Mouse (Mus musculus): ENCODE measurements around the gene Tas1r1.
A peak's percentile ranks its signal among the peaks of the same experiment; 100 is the strongest.

Gene Tas1r1

DNA sequence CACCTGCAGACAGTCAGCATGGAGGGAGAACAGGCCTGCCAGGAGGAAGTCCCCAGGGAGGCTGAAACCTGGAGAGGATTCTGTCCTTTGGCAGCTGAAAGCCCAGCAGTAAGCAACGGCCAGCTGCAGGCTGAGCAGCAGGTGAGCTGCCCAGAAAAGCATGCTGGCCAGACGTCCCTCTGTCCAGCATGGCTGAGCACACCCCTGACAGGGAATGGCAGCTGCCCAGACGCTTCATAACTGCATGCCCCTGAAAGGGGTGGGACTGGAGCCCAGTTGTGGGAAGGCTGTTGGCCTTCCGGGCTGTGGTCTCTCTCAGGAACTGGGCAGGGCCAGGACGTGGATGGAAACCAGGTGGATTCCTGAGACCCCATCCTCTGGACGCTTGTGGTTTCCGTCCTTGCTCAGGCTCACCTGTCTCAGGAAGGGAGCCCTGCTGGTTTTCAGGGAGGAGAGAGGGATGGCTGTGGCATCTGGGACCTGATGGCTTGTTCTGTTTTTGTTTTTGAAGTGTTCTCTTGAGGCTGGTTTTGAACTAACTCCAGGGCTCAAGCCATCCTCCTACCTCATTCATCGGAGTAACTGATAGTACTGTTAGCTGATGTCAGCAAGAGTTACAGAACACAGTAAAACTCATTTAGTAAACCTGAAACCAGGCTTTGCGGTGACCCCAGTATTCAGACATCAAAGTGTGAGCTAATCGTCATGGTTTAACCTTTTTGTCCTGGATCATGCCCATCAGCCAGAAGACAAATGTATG, at the start of gene Tas1r1:
Gene Tas1r1, minus strand, starts transcription at position 344 of the 760 bp plus-strand sequence.
- DNase-seq (ENCODE audit: low spot score in 2 of 2): no peak

DNA sequence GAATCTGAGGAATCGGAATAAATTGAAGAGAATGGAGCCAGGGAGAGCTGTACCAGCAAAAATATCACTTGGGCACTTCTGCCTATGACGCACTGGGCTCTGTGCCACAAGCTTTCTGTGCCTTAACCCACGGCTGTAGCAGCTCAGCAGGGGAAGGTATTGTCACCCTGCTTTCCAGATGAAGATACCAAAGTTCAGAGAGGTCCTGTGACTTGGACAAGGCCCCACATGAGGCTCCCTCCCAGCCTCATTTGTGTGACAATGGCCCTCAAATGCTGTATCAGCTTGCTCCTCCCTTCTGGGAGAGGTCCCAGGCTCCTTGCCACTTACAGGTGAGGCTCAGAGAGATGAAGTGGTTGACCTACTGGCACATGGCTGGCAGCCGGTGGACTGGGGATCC, 49.8 kb upstream of the Tas1r1 start:
- DNase-seq (ENCODE audit: low spot score in 2 of 2): peak in 1 of 2 experiments; percentile 69

DNA sequence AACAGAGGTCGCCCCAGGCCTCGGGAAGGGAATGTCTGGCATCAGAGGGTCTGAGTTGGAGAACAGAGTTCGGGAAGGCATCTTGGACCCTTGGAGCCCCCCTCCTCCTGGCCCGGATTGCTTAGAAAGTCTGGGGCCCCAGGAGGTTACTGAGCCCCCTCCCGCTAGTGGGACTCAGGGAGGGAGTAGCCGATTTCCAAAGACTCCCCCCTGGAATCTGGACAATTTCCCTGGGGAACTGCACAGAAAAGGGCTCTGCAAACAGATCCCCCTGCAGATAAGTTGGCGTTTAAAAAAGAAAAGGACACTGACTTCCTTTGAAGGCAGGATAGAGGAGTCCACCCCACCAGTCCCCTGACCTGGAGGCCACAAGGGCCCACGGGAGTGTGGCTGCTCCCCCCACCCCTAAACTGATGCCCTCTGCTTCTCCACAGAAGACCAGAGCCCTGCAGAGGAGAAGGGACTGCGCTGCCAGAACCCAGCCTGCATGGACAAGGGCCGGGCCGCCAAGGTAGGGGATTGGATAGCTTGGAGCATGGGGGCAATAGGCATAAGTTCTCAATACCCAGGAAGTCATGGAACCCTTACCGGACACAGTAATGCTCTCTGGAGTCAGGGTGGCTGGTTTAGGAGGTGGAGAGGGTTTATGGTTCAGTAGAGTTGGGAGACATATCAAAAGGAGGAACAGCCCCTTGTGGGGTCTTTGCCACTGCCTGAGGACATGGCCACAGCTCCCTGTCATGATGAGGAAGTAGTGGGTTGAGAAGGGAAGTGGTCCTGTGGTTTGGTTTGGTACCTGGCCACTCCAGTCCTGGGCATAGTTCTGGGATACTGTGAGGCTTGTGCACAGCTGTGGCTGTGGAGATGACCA, 49.1 kb upstream of the Tas1r1 start:
- no peak for DNase-seq (ENCODE audit: low spot score in 2 of 2)

DNA sequence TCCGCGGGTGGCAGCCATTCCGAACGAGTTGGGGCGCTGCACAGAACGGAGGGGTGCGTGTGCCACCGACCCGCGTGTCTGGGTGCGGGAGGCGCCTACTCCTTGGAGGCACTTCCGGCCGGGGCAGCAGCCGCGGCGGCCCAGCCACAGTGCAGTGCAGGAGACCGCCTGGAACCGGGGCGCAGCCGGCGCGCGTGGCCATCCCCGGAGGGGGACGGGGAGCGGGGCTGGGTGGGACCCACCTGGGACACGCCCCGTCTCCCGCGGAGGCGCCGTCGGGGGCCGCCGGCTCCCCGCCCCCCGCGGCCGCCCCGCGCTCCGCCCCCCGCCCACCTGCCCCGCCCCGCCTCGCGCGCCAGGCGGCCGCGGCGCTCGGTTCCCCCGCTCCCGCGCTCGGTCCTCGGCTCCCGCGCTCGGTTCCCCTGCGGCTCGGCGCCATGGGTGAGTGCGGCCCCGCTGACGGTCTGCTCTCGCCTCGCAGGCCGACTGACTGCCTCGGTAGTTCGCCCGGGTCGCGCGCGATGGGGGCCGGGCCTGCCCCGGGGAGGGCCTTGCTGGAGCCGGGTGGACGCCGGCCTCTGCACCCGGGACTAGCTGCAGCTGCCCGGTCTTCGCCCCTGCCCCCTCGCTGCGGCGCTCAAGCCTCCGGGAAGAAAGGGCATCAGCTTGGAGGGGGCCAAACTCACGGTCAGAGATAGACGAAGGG, 48.3 kb upstream of the Tas1r1 start:
- DNase-seq (ENCODE audit: low spot score in 2 of 2): peak in 1 of 2 experiments; percentile 42

DNA sequence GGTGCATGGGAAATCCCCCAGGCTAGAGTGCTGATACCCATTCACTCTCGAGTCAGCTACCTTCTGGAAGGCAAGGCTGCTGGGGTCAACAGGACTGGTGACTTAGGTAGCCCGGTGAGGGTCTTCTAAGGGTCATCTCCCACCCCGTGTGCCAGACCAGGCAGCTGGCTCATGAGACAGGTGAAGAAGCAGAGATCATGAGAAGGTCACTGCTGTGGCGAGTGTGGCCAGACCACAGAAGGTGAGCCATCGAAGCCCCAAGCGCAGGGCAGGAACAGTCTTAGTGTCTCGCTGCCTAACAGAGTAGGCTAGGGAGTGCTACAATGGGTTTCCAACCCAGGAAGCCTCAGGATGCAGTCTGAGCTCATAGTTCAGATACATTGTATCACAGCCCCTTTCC, 46.2 kb upstream of the Tas1r1 start:
- no peak for DNase-seq (ENCODE audit: low spot score in 2 of 2)

DNA sequence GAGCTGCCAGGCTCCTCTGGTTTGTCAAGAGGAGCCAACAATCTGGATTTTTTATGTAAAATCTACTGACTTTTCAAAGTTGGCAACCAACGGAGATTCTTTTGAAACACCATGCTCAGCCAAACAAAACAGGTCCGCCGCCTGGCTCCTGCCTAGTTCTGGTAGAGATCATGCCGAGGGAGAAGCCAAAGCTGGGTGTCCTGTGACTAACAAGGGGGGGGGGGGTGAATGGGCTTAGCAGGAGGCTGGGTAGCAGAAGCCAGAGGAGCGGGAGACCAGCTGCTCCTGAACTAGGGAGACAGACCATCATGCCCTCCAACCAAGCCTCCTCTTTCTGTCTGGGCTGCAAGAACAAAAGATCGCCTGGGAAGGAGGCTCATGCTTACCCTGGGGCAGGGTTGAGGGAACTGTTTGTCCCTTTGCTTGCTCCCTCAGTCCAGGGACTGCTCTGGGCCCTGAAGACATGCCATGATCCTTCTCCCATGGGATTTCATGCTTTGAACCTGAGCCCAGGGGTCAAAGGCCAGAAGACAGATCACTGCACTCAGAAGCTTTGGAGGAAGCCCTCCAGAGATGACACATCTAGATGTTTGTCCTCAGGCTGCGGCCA, 45.3 kb upstream of the Tas1r1 start:
- DNase-seq (ENCODE audit: low spot score in 2 of 2): no peak

DNA sequence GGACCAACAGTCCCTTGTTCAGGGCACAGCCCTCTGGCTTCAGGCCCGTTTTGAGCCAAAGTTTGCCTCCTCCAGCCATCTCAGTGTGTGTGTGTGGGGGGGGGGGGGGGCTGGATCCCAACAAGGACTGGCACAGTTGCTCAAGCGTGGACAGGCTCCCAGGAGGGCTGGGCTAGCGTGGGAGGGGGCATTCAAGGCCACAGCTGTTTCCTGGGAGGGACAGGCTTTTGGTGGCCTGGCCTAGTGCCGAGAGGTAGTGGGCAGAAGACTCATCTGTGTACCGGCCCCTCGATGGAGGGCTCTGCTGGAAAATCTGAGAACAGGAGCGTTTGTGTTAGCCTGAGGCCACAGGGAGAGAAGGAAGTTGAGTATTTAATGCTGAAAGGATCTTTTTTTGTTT, 41.6 kb upstream of the Tas1r1 start:
- no peak for DNase-seq (ENCODE audit: low spot score in 2 of 2)

DNA sequence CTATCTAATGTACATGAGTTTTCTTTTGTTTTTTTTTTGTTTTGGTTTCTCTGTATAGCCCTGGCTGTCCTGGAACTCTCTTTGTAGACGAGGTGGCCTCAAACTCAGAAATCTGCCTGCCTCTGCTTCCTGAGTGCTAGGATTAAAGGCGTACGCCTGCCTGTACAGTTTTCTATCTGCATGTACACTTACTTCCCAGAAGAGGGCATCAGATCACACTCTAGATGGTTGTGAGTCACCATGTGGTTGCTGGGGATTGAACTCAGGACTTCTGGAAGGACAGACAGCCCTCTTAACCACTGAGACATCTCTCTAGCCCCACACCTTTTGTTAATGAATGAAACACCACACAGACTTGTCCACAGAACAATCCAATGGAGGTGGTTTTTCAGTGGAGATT, 40.9 kb upstream of the Tas1r1 start:
- no peak for DNase-seq (ENCODE audit: low spot score in 2 of 2)

DNA sequence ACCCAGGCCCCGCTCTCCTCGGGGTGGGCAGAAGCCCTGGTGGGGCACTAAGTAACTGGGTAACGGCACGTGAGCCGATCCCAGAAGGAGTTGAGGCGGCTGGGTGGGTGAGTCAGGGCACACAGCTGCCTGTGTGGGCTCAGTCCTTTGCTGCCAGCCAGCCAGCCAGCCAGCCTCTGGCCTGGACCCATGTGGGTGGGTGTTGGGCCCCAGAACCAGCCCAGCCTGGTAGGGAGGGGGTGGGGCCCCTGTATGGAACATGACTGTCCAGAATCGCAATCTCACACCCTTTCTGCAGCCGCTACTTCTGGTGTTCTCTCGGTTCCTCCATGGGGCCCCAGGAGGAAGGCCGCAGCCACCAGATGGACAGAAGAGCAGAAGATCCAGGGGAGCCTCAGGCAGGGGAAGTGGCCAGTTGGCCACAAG, 39.8 kb upstream of the Tas1r1 start:
- peak in 1 of 2 experiments; percentile 47 for DNase-seq (ENCODE audit: low spot score in 2 of 2)

DNA sequence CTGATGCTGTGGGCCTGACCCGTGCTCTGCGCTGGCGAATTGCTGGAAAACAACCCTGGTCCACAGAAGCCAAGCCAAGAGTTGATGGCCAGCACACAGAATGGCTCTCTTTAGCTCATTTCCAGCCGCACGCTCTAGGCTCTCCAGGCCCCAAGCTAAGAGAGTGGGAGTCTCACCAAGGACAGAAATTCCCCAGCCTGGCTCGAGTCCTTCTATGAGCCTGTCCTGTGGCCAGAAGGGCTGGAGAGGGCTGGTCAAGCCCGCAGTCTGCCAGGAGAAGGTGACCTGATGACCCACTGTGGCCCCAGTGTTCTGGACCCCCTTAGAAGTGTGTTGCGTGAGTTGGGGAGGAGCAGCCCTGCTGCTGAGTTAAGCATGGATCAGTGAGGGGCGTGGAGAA, 38.8 kb upstream of the Tas1r1 start:
- DNase-seq (ENCODE audit: low spot score in 2 of 2): no peak

DNA sequence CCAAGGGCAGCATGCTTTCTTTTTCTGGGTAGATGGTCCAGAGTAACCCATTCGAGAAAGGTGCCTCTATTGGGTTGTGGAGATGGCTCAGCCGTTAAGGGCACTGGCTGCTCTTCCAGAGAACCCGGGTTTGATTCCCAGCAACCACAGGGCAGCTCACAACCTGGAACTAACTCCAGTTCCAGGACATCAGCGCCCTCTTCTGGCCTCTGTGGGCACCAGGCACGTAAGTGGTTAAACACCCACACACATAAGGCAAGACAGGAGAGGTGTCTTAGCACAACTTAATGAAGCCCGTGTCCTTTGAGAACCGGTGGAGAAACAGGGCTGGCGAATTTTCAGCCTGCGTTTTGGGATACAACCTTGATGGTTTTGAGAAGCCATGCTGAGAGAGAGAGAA, 36.2 kb upstream of the Tas1r1 start:
- DNase-seq (ENCODE audit: low spot score in 2 of 2): no peak

DNA sequence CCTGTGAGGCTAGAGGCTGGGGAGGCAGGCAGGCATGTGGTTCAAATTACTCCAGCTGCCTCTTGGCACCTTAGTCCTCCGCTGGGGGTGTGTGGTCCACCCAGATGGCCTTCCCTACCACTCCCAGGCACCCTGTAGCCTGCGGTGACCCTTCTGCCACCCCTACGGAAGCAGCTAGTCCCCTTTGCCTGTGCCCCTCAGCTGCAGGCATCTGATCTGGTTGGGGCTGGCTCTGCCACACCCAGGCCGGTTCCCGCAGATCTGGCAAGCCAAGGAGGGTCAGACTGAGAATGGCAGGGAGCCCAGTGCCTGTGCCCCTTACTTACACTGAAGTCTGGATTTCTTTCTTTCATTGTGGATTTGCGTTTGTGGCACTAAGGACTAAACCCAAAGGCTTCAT, 35.3 kb upstream of the Tas1r1 start:
- DNase-seq (ENCODE audit: low spot score in 2 of 2): no peak

DNA sequence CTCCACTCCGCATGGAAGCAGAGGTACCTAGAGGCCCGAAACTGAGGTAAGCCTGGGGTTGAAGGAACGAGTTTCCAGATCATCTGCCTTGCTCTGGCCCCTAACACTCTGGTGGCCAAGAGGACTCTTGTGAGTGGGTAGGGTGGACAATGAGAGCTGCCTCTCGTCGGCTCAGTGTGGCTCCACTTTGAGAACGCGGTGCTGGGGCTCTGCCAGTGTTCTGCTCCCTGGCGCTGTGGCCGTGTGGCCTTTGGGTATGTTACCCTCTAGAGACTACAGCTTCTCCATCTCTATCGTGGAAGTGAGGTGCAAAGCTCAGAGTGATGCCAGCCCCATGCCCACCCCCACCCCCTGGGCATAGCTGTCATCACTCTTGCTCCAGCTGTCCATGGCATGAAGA, 34.3 kb upstream of the Tas1r1 start:
- DNase-seq (ENCODE audit: low spot score in 2 of 2): no peak

DNA sequence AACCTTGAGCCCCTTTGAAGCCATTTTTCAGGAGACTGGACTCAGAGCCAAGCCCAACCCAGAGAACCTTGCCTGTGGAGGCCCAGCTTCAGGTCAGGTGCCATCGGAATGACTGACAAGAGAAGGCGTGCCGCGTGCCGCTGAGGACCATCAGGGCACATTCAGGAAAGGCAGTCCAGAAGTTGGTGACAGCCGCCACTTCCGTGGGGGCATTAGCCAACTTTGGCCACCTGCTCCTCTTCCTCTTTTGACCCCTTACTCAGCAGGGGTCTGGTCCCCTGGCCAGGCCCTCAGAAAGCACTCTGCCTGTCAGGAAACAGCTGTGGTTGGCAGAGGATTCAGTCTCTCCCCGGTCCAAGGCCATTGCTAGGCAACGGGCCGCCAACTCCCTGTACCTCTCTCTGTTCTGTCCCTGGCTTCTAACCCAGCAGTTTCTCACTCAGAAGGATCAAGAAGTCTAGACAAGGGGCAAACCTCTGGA, 33.8 kb upstream of the Tas1r1 start, which contains the start of gene Plekhg5:
Gene Plekhg5, plus strand, starts transcription at position 378 of the 481 bp plus-strand sequence.
- no peak for DNase-seq (ENCODE audit: low spot score in 2 of 2)

DNA sequence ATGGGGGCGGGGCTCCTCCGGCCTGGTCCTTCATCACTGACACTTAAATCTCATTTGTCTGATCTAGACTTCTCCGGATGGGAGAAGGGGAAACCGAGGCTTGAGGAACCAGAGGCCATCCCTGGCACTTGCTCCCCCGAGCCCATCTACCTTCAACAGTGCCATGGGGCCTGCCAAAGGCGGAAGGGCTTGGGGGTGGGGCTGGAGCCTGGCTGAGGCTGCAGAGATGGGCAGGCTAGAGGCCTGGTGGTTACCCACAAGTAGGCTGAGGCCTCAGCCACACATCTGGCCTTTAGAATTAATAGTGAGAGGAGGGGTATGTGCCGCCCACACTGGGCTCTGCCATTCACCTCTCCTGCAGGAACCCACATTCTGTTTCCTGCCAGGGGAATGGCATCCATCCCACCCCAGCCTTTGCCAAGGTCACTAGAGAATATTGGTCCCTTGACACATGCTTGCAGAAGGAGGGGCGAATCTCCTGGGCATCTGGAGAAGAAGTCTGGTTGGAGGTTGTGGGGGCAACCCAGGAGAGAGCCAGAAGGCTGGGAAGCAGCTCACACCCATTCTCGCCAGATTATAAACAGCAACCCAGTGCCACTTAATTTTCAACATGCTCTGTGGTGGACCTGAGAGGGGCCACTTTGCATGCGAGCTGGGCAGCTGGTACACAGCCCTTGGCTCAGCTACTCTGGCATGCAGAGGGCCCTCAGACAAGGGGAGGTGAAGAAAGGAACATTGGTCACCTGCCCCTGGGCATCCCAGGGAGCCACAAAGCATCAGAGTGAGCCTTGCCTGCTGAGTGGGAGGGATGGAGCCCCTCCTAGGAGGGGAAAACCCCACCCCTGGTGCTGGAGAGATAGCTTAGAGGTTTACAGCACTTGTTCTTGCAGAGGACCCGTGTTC, 32.4 kb upstream of the Tas1r1 start:
- no peak for DNase-seq (ENCODE audit: low spot score in 2 of 2)

DNA sequence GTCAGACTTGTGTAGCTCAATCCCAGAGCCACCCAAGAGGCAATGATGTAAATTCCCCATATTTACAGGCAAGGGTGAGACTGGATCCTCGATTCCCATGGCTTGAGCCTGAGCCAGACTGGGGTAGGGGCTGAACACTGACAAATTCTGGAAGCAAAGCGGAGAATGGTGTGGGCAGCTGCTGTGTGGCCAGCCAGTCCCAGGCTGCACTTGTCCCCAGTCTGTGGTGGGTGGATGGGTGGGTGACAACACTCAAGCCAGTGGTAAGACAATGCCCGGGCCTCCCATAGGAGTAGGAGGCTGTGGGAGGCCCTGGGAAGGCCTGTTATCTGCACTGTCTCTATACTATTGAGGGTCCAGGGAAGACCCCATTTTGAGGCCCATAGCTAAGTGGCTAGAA, 30.9 kb upstream of the Tas1r1 start:
- DNase-seq (ENCODE audit: low spot score in 2 of 2): no peak

DNA sequence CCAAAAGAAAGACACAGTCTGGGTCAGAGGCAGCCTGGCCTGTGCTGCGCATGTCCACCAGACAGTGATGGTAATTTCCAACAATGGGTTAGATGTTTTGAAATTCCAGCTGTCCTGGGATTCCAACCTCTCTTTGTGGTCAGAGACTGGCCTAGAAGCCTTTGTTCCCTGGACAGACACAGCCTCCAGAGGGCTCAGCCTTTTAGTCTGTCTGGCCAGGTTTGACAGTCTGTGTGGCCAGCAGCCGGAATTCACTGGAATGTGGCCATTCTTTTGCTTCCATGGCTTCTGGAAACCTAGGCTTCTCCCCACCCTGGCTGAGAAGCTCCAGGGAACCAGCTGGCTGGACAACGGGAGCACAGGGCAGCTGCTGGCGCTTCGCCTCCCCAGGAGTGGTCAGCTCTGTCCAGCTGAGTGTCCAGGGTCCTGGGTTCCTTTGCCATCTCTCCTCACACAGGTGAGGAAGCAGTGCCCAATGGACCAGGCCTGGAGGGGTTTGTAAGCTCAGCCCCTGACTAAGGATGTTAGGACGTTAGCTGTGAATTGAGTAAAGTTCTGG, 29.9 kb upstream of the Tas1r1 start:
- DNase-seq (ENCODE audit: low spot score in 2 of 2): no peak

DNA sequence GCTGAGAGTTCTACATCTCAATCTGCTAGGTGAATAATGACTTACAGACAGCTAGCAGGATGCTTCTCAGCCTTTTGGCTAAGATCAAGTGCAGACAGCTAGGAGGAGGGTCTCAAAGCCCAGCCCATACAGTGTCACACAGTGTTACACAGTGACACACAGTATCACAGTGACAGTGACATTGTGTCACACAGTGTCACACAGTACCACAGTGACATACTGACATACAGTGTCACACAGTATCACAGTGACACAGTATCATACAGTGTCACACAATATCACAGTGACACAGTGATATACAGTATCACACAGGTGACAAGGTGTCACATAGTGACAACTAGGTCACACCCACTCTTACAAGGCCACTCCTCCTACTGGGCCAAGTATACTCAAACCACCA, 28.9 kb upstream of the Tas1r1 start:
- DNase-seq (ENCODE audit: low spot score in 2 of 2): no peak

DNA sequence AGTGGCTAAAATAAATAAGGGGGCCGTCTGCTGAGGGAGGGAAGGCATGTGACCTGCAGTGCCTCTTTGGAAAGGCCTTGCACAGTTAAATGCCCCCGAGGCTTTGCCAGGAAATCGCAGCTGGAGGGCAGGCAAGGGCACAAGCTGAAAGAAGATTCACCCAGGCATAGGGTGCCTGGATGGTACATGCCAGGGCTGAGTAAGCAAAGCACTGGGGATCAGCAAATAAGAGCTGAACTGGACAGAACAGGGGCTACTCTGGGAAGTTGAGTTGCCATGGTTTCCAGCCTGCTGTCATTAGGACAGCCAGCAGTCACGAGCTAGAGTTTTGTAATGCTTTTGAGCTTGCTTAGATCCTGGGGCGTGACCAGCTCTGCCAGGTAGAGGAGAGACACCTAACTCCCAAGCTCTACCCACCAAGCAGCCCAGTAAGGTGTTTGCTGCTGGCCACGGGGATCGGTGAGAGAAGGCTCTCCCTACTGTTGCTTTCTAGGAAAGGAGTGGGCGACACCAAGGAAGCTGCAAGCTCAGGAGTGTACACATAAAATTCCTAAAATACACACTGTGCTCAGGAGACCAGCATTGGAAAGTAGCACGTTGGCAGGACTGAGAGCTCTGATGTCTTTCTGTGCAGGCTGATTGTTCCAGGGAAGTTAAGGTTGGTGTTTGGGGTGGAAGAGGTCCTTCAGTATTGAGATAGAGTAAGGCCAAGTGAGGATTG, 24.2 kb upstream of the Tas1r1 start:
- peak in 1 of 2 experiments; percentile 24 for DNase-seq (ENCODE audit: low spot score in 2 of 2)

DNA sequence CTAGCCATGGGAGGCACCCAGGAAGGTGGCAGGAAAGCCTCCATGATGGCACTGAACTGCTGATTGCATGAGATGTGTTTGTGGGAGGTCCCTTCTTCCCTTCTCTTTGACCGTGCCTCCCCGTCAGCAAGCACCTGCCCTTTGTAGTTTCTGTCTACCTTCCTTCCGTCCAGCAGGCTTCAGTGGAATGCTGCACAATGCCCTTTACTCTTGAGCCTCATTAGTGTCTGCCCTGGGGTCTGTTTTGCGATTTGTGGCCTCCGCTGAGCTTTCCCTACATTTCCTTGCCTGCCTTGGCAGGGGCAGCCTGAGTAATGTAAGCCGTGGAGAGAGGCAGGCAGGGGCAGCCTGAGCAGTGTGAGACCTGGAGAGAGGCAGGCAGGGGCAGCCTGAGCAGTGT, 6.2 kb upstream of the Tas1r1 start:
- no peak for DNase-seq (ENCODE audit: low spot score in 2 of 2)

Measured in left cerebral cortex, adult 9 months (tissue).